Mouse (Mus musculus) adrenal gland (tissue): ENCODE measurements at regions not wholly inside any gene's neighbourhood (a gene's known extent, or its start where the extent isn't known, plus 50 kb on each side); places are given as distances from the start of the nearest gene placed in this dataset.

Experiments used
- intact Hi-C: fragments of 180-260 bp; cut with DNase I; formaldehyde crosslinking; loops from one replicate; pipeline ENCODE4 v1.15.1; 2025

- intact Hi-C loops, result no loop called here
Measured at GRCm38 (mm10) chr11:79827034-79827433, 135.2 kb downstream of the Utp6 start.

GRCm38 (mm10) chr11:79825881-79826280, 136.3 kb downstream of the Utp6 start:
- intact Hi-C loops, result no loop called here

- intact Hi-C loops, result no loop called here
Measured at GRCm38 (mm10) chr11:79823631-79824310, 138.4 kb downstream of the Utp6 start.

- intact Hi-C loops, result no loop called here
Measured at GRCm38 (mm10) chr11:79821986-79822385, 140.2 kb downstream of the Utp6 start.

GRCm38 (mm10) chr11:79815156-79815555, 147.0 kb downstream of the Utp6 start:
- intact Hi-C loops, result no loop called here

GRCm38 (mm10) chr11:79806911-79807466, 155.2 kb downstream of the Utp6 start:
- intact Hi-C loops, result no loop called here

- intact Hi-C loops, result no loop called here
Measured at GRCm38 (mm10) chr11:79806417-79806816, 155.8 kb downstream of the Utp6 start.

GRCm38 (mm10) chr11:79805981-79806415, 156.2 kb downstream of the Utp6 start:
- intact Hi-C loops, result no loop called here

- intact Hi-C loops, result no loop called here
Measured at GRCm38 (mm10) chr11:79803971-79804370, 158.2 kb downstream of the Utp6 start.

- intact Hi-C loops, result no loop called here
Measured at GRCm38 (mm10) chr11:79803006-79803405, 159.2 kb downstream of the Utp6 start.

GRCm38 (mm10) chr11:79802566-79802965, 159.6 kb downstream of the Utp6 start:
- intact Hi-C loops, result no loop called here

- intact Hi-C loops, result no loop called here
Measured at GRCm38 (mm10) chr11:79800256-79800655, 161.9 kb downstream of the Utp6 start.

- intact Hi-C loops, result no loop called here
Measured at GRCm38 (mm10) chr11:79788251-79788741, 173.9 kb downstream of the Utp6 start.

- intact Hi-C loops, result no loop called here
Measured at GRCm38 (mm10) chr11:79787766-79788165, 174.4 kb downstream of the Utp6 start.

GRCm38 (mm10) chr11:79784071-79784470, 178.1 kb downstream of the Utp6 start:
- intact Hi-C loops, result loop anchor here (5.0 kb wide), 1 partner anchor 37 kb away; no protein-coding TSS in a partner anchor

- intact Hi-C loops, result loop anchor here (5.0 kb wide), 1 partner anchor 35 kb away; no protein-coding TSS in a partner anchor
Measured at GRCm38 (mm10) chr11:79781966-79782365, 180.2 kb downstream of the Utp6 start.

GRCm38 (mm10) chr11:79779756-79780155, 182.4 kb downstream of the Utp6 start:
- intact Hi-C loops, result loop anchor here (5.0 kb wide), 1 partner anchor 32 kb away; no protein-coding TSS in a partner anchor

- intact Hi-C loops, result no loop called here
Measured at GRCm38 (mm10) chr11:79778522-79778921, 183.7 kb downstream of the Utp6 start.

- intact Hi-C loops, result no loop called here
Measured at GRCm38 (mm10) chr11:79777988-79778387, 184.2 kb downstream of the Utp6 start.

- intact Hi-C loops, result no loop called here
Measured at GRCm38 (mm10) chr11:79776577-79776976, 185.6 kb downstream of the Rab11fip4 start.

- intact Hi-C loops, result no loop called here
Measured at GRCm38 (mm10) chr11:79773755-79774154, 182.7 kb downstream of the Rab11fip4 start.

GRCm38 (mm10) chr11:79771431-79771830, 180.4 kb downstream of the Rab11fip4 start:
- intact Hi-C loops, result no loop called here

GRCm38 (mm10) chr11:79767111-79767510, 176.1 kb downstream of the Rab11fip4 start:
- intact Hi-C loops, result no loop called here
